Mouse (Mus musculus): Measurements from ENCODE around the gene Slc45a1.

The Slc45a1 gene

DNA sequence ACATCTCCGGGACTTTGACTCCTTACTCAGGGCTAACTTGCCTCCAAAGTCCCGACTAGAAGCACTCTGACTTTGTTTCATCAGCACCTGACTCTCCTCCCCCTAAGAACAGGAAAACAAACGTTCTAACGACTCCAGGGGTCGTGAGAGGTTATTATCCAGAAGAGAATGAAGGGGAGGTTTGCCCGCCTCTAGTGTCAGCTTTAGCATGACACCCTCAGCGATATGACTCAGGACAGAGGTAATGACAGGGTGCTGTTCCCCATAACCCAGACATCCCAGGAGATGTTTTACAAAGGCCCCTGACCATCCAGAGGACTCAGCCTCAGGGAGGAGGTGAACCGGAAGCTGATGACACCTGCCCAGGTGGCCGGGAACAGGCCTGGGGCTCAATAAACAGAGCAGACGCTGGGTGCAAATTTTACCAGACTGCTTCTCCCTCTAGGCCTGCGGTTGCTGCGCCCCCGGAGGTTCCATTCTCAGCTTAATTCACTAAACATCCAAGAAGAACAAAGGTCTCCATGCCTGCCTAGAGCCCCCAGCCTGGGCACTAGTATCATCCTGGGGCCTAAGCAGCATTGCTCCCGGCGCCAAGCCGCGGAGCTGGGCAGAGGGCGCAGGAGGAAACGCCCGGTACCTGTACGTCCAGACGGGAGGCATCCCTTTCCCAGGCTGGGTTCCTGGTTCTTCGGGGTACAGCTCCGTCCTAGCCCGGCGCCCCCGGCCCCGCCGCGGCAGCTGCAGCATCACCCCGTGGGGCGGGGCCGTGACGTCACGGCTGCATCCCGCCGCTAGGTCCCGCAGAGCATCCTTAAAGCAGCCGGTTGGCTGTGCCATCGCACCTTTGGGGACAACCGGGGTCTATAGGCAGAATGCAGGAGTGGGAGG lies at the start of gene Slc45a1:
Gene Slc45a1 (minus strand): TSS at position 785 of the 888 bp plus-strand sequence.
- no peak for DNase-seq (ENCODE audit: low read depth, low spot score)

DNA sequence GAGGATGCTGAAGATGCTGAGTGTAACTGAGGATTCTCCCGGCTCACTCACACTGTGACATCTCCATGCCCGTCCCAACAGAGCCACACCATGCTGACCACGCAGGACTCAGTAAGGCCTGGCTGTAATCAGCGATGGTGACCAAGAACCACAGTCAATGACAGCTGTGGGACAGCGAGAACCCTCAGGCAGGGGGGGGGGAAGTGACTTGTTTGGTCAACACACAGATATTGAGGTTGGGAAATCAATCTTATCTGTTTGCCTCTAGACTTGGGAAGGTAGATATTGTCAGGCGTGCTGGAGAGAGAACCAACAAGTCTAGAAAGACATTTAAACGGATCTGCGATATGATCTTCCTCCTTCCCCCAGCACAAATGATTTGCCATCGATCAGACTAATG lies 48.9 kb upstream of the Slc45a1 start:
- no peak for DNase-seq (ENCODE audit: low read depth, low spot score)

DNA sequence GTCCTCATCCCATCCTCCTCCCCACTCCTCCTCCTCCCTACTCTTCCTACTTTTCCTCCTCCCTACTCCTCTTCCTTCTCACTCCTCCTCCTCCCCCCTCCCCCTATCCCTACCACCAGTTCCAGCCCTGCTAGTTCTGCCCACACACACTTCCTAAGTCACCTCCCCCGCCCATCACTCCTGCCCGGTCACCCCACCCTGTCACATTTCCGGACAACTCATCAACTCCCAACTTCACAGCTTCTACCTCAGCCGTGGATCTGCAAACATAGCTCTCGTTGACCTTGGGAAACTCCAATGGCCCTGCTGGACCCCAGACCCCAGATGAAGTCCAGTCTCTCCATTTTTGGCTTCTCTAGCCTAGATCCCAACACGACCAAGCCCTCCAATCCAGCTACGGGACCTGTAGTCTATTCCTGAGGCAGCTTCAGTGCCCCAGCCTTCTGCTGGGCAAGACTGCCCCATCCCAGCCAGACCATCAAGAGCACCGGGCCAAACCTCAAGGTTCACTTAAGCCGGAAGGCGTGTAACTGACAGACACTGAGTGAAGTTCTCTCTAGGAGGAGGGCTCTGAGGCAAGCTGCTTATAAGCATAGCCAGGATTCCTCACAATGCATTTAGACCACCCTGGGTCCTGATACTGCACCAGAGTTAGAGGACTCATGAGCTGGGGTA lies 42.6 kb upstream of the Slc45a1 start:
- no peak for DNase-seq (ENCODE audit: low read depth, low spot score)

DNA sequence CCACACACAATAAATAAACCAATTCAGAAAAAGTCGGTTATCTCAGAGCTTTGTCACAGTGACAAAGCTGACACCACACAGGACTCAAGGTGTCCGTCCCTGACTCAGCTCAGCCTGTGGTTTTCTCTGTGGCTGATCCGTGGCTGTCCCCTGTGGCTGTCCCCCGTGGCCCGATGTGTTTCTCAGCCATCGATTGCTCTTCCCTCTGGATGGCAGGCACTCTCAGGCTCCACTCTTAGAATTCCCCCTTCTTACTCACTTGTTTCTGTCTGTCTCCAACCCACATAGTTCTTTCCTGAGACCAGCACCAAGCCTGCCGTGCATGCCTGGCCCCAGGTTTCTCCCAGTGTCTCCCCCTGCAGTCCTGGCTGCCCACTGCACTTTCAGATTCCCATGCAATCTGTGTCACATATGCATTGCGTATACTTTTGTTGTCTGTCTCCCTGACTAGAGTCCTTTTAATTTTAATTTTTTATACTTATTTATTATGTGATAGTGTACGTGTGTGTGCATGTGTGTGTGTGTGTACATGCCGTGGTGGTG lies 41.0 kb upstream of the Slc45a1 start:
- no peak for DNase-seq (ENCODE audit: low read depth, low spot score)

DNA sequence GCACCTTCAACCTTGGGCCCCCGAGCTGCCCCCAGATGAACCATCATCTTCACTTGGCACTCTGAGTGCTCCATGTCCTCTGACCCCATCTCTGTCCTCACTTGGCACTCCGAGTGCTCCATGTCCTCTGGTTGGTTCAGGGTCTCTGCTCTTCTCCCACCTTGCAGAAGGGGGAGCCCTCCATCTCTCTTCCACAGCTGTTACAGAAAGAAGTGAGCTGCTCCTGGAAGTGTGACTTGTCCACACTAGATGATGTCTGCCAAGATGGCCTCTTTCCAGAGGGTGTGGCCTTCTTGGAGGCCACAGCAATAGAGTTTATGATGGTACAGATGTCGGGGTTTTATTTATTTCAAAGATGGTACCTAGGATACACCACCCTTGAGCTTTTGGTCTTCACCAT lies 38.8 kb upstream of the Slc45a1 start:
- no peak for DNase-seq (ENCODE audit: low read depth, low spot score)

DNA sequence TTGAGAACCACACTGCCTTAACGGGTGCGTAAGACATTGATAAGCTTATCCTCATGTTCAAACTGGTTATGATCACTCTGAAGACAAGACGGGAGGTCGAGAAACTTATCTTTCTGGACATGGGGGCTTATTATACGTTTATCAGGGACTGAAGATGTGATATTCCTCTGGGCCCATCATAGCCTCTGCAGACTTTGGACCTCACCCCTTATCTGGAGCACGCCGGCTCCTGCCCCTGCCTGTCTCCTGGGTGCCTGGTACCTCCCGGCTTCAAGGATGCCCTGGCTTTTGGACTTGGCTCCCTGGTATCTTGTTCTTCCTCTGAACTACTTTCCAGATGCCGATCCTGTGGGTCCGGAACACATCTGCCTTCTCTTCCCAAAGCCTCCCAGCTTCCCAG lies 37.6 kb upstream of the Slc45a1 start:
- DNase-seq (ENCODE audit: low read depth, low spot score), result no peak

DNA sequence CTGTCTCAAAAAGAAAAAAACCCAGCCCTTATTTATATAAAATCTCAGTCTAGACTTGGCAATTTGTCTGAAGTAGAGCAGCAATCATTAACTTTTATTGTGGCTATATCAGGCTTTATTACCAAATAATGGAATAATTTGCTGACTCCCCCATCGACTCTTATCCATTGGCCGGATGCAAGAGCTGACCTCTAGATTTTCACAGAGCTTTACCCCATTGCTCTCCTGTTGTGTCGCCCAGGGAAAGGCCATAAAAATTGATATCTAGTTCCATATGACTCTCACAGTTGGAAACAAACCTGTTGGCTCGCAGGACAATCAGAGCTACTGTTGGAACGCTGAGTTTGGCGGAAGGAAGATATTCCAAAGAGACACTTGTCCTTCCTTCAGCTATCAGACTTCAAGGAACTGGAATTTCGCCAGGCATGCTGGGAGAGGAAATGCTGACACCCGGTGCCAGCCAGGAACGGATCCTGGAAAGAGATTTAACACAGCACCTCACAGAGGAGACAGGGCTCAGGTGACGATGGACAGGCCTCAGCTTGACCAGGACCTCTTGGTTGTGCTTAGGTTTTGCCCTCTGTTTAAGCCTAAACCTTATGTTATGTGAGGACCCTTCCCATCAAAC lies 35.3 kb upstream of the Slc45a1 start:
- no peak for DNase-seq (ENCODE audit: low read depth, low spot score)

DNA sequence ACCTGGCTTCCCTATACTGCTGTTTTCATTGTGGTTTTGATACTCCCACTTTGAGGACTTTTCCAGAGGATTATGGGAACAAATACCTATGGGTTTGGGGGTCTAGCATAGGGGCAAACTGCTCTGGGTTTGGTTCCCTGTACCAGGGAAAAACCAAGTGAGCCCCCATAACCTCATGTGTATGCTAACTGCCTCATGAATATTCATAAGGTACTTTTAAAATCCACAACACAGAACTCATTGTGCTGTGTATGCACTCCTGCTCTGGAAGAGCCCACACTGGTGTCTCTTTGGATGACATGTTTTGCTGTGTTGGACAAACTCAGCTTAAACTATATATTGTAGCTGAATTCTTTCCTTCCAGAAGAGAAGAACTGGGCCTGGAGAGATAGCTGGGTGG lies 34.6 kb upstream of the Slc45a1 start:
- no peak for DNase-seq (ENCODE audit: low read depth, low spot score)

DNA sequence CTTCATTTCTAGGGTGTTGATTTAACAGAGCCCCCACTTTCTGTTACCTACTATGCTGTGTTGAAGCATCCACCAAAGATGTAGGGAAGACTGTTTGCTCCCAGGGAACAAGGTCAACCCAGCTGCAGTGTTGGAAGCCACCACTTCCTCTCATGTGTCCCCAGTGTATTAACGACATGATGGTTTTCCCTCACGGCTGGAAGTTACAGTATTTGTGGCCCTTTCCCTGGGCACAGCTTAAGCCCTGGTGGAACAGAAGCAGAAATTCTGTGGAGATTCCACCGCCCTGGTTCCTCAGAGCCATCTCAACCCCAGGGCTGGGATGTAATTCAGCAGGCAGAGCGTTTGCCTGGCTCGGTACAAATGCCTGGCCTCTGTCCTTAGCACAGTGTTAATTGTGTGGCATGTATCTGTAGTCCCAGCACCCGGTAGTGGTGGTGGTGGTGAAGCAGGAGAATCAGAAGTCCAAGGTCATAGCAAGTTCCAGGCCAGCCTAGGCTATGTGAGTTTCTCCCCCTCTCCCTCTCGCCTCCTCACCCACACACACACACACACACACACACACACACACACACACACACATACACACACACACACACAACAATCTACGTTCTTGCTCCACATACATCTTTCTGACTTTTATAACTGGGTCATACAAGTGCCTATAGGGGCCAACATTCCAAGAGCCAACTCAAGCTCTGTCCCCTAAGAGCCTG lies 34.0 kb upstream of the Slc45a1 start:
- DNase-seq (ENCODE audit: low read depth, low spot score), result no peak

DNA sequence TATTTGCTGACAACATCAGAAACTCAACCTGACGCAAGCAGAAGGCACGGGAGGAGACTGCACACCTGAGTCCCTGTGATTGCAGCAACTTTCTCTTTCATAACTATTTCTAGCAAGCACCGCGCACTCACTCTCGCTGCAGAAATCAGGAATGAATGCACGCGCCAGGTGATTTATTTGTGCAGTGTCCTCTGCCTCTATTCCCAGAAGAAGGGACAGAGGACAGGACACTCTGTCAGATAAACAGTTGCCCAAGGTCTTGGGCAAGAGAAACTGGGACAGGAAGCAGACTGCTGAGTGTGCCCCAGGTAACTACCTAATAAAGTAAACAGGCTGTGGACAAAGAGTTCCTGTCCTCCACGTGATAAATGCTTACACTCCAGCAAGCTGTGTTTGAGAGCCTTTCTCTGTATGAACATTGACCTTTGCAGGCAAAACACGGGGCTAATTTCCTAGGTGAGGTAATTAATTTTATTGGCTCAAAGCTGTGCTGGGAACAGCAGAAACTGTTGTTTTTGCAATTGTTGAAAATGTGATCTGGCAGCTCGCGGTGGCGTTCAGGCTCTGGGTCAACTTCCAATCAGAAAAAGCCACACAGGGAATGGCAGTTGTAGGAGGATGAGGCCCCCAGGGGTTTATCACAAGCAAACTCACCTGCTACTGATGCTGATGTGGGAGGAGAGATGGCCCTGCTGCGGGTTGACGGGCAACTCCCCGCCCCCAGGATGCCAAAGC lies 33.2 kb upstream of the Slc45a1 start:
- no peak for DNase-seq (ENCODE audit: low read depth, low spot score)

DNA sequence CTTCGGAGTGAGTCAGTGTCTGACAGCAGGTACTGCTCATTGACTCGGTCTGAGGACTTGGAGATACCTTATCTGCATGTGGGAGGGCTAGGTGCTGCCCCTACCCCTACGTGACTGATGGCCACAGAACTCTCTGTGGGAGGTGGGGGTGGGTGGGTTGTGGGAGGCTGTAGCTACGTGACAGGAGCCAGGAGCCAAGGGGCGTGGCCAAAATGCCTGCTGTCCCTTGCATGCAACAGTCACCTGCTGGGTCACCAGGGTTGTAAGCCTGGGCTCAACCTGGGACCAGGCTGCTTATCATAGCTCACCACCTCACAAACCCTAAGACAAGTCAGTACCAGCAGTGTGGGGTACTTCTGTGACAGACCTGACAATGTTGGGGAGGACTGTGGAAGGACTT lies 28.4 kb upstream of the Slc45a1 start:
- DNase-seq (ENCODE audit: low read depth, low spot score), result no peak

DNA sequence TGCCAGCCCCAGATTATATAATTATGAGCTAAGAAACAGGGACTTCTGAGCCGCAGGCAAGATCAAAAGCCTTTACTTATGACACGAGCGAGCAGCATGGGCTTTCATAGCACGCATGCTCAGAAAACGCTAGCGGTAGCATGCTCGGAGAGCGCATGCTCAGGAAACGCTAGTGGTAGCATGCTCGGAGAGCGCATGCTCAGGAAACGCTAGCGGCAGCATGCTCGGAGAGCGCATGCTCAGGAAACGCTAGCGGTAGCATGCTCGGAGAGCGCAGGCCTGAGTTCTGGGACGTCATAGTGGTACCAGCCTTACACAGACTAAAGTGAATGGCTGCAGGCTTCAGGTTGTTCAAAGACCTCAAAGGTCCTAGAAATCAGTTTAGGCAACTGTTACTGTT lies 26.8 kb upstream of the Slc45a1 start:
- DNase-seq (ENCODE audit: low read depth, low spot score), result peak; percentile 81

DNA sequence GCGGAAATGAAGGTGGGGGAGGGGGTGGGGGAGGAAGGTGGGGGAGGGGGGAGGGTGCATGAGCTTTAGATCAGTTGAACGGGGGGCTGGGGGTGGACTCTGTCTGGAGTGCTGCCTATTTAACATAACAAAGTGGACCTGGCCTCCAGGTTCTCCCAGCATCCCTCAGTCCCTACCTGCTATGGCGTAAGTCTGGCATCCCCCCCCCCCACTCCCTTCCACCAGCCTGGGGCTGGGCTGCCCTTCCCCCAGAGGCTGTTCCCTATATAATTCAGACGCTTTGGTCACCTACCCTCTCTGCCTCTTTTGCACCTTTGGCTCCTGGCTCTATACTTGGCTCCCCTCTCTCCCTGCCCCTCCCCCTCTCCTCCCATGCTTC lies 25.9 kb upstream of the Slc45a1 start:
- no peak for DNase-seq (ENCODE audit: low read depth, low spot score)

DNA sequence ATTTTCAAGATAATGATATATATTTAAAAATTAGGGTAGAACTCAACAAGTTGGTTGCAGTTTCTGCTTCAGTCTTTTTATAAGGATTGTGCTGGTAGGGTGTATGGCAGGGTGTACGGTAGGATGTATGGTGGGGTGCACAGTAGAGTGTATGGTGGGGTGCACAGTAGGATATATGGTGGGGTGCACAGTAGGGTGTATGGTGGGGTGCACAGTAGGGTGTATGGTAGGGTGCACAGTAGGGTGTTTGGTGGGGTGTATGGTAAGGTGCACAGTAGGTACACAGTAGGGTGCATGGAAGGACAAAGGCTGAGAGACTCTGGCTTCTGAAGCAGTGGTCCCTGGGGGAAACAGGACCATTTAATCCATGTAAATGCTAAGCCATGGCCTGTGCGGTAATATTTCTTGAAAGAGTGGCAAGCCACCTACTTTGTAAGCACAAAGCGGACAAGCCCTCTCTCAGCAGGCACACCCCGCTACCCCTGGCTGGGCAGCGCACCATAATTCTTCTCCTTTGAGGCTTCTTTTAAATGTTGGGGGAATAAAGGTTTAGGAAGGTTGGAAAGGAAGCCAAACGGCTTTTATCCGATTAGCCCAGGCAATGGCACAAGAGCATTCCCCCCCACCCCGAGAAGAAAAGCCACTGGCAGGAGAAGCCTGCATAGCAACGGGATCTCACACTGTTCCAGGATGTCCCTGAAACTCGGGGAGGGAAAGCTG lies 25.3 kb upstream of the Slc45a1 start:
- DNase-seq (ENCODE audit: low read depth, low spot score), result no peak

DNA sequence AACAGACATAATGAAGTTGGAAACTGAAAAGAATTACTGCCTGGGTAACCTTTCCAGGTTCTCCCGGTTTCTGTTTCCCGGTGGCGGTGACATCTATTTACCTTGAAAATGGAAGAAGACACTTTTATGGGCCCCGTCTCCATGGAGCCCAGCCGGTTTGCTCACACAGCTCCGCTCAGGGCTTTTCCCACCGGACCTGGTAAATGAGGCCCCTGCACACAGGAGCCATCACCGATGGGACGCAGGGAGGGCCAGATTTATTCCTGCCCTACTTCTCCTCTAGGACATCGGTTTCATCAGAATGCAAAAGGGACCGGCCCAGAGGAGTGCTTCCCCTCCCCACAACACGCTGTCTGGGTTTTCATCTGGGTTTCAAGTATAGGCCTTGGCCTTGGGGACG lies 24.1 kb upstream of the Slc45a1 start:
- DNase-seq (ENCODE audit: low read depth, low spot score), result no peak

DNA sequence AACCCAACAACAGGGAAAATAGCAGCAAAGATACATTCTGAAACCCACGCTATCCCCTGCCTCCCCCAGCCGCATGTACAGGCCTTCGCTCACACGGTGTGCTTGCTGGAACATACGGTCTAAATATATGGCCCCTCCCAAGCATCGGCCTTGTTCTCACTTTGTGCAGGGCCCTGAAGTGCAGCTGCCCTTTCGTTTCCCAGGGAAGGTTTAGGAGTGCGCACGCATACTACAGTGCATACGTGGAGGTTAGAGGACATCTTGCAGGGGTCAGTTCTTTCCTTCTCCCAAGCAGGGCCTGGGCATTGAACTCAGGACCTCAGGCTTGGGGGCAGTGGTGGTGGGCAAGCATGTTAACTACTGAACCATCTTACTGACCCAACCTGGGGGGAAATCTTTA lies 23.3 kb upstream of the Slc45a1 start:
- no peak for DNase-seq (ENCODE audit: low read depth, low spot score)

DNA sequence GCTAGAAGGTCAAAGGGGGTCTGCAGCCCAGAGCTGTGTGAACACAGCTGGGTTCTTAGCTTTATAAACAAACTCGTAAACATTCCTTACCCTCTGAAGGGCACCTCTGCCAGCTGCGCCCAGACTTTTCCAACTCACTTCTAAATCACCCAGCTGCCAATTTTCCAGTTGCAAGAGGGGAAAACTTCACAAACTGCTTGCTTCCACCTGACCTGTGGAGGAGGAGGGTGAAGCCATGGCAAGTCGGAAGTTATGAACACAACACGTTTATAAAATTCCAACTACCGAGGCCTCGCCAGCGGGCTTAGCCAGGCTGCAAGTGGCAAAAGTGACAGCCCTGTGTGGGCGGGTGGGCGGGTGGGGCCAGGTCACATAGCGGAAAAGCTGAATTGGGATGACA lies 13.8 kb upstream of the Slc45a1 start:
- no peak for DNase-seq (ENCODE audit: low read depth, low spot score)

DNA sequence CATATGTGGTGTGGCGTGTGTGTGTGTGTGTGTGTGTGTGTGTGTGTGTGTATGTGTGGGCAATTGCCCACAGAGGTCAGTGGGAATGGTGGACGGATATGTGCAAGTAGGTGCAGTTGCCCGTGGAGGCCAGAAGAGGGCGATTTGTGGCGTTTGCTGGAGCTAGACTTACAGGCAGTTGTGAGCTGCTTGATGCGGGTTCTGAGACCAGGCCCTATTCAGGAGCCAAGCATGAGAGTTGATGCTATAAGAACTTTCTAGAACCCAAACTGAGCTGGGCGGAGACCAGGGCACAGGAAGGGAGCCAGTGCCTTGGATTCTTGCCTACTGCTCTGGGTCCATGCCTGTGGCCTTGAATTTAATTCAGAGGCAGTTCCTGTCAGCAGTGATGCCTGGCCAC lies 12.8 kb upstream of the Slc45a1 start:
- DNase-seq (ENCODE audit: low read depth, low spot score), result no peak

DNA sequence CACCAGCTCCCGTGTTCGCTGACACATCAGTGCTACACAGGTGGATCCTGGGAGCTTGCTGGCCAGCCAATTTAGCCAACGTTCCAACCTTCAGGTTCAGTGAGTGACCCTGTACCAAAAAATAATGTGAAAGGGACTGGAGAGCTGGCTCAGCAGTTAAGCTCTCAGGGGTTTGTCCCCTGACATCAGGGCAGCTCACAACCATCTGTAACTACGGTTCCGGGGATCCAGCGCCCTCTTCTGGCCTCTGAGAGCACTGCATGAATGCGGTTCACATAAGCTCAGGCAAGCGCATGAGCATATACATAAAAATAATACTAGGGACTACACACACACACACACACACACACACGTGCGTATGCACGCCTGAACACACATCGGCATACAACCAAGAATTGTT lies 11.2 kb upstream of the Slc45a1 start:
- no peak for DNase-seq (ENCODE audit: low read depth, low spot score)

DNA sequence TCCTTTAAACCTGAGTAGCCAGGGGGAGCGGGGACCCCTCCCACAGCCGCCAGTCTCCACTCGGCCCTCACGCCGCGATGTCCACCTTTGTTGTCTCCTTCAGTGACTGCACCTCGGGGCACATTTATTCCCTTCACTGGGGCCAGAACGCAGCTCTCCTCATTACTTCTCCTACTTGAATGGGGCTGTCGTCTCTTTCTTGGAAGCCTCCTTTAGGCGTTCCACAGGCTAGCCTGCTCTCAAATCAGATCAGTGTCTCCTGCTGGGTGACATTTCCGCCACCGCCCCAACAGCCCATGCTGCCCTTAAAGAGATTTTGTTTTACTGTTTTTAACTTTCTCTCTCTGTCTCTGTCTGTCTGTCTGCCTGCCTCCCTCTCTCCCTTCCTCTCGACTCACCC lies 9.9 kb upstream of the Slc45a1 start:
- no peak for DNase-seq (ENCODE audit: low read depth, low spot score)
